In the genomic region with DNA sequence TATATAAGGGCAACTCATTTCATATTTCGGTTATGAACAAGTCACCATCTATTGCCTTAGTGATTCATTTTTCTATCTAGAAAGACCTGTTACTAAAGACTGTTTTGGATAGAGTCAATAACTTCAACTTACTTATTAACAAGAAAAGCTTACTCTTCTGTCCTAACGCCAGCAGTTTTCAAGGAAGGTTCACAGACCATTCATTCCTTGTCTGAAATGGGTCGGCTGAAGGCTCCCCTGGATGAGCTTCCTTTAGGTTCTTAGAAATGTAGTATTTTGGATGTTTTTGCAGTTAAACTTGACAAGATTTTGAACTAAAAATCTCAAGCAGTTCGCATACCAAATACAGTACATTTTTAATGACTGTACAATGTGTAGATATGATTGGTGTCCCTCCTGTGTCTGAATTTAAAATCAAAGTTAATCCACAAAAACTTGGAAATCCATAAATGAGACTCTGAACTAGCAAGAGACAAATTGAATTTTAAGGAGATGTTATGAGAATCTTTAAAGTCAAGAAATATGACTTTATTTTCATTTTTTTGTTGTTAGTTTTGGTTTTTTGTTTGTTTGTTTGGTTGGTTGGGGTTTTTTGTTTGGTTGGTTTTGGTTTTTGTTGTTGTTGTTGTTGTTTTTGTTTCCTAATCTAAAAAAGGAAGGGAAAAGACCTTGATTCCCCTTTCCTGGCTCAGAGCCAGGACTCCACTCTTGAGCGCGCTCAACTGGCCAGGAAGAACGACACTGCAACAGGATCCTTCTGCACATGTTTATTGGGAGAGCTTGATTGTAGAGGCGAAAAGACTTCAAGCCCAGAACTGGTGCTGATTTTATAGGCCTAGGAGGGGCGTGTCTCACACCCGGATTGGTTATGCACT, we compare ENCODE assay signal across 16 mouse cellular contexts. TPM values are rescaled to one million over a fixed set of nuclear protein-coding genes. Genes with fewer than 3 reads are reported as not detected.
DNase-seq lines count a peak whose midpoint lies in the region; ATAC-seq and TF ChIP-seq lines count a peak whose summit lies in the region.
"Not testable (repeated sequence)": the region's sequence is repeated elsewhere in the genome, so short reads cannot be mapped to it uniquely, and the experiment has no call there.
"Had no signal": no experiment of that assay in that cellular context is flagged by ENCODE, and none has a peak within 500 bp of the region (broad histone marks: within the 10 kb centered on the region; RNA-seq: fewer than 3 reads in every experiment).

No protein-coding gene starts in this region.

- DNase-seq in kidney, adult 8-10 months, result peak; percentile 44 to 61
- DNase-seq in limb, embryonic 14.5 days (ENCODE audit: low spot score); midbrain, embryonic 14.5 days: not testable (repeated sequence)

- WGBS in forebrain, embryonic 12.5 days, result 74% methylated on average over 10 of the region's 10 CpGs
- WGBS in heart, embryonic 15.5 days, result 69% methylated on average over 10 of the region's 10 CpGs
- 78% methylated on average over 10 of the region's 10 CpGs for WGBS in hindbrain, embryonic 13.5 days
- WGBS in intestine, embryonic 16.5 days, result 75% methylated on average over 10 of the region's 10 CpGs
- whole genome bisulfite sequencing in limb, embryonic 14.5 days, result 78% methylated on average over 10 of the region's 10 CpGs
- 78% methylated on average over 10 of the region's 10 CpGs for WGBS in midbrain, embryonic 14.5 days

- not testable (repeated sequence) for H3K9ac ChIP-seq in forebrain, embryonic 12.5 days; heart, embryonic 15.5 days; hindbrain, embryonic 13.5 days; intestine, embryonic 16.5 days (ENCODE audit: low read depth, low read length); limb, embryonic 14.5 days (ENCODE audit: low read depth, low read length, severe bottlenecking); midbrain, embryonic 14.5 days (replicated peaks; ENCODE audit: low read length)

- peaks cover 25% of the 10 kb centered on the region for H3K9me3 ChIP-seq in forebrain, embryonic 12.5 days
- H3K9me3 ChIP-seq in heart, embryonic 15.5 days (replicated peaks), result peaks cover 10% of the 10 kb centered on the region
- H3K9me3 ChIP-seq in hindbrain, embryonic 13.5 days, result peaks cover 35% of the 10 kb centered on the region
- not testable (repeated sequence) for H3K9me3 ChIP-seq in intestine, embryonic 16.5 days (ENCODE audit: control insufficient read depth, low read length)
- H3K9me3 ChIP-seq in limb, embryonic 14.5 days (ENCODE audit: control insufficient read depth, low read length), result peaks cover 13% of the 10 kb centered on the region
- peaks cover 29% of the 10 kb centered on the region for H3K9me3 ChIP-seq in midbrain, embryonic 14.5 days (ENCODE audit: control insufficient read depth, low read length)

- H3K27me3 ChIP-seq in forebrain, embryonic 12.5 days; heart, embryonic 15.5 days; hindbrain, embryonic 13.5 days; intestine, embryonic 16.5 days (replicated peaks; ENCODE audit: control insufficient read depth, insufficient read depth, low read length); limb, embryonic 14.5 days (ENCODE audit: control insufficient read depth, insufficient read depth, low read length); midbrain, embryonic 14.5 days (ENCODE audit: control insufficient read depth, insufficient read depth, low read length): not testable (repeated sequence)

- not testable (repeated sequence) for TF ChIP-seq POLR2A in limb, embryonic 14.5 days (IDR thresholded peaks at IDR 0.05; ENCODE audit: borderline replicate concordance, extremely low read depth, insufficient read depth, insufficient read length)

- not testable (repeated sequence) for H3K27ac ChIP-seq in forebrain, embryonic 12.5 days; heart, embryonic 15.5 days; hindbrain, embryonic 13.5 days; intestine, embryonic 16.5 days (ENCODE audit: low read length); limb, embryonic 14.5 days (replicated peaks; ENCODE audit: low read depth, low read length); midbrain, embryonic 14.5 days (replicated peaks; ENCODE audit: low read depth, low read length)

- not testable (repeated sequence) for H3K4me3 ChIP-seq in forebrain, embryonic 12.5 days (replicated peaks); heart, embryonic 15.5 days; hindbrain, embryonic 13.5 days; intestine, embryonic 16.5 days (ENCODE audit: low read length); limb, embryonic 14.5 days (replicated peaks; ENCODE audit: low read length); midbrain, embryonic 14.5 days (replicated peaks; ENCODE audit: low read depth, low read length)

- 0 out of 2 replicates have a peak, but pooled peaks have one; percentile 27 for ATAC-seq in forebrain, embryonic 12.5 days (ENCODE audit: low FRiP score)
- 0 out of 2 replicates have a peak, but pooled peaks have one; percentile 39 for ATAC-seq in heart, embryonic 15.5 days (replicated peaks; ENCODE audit: insufficient number of reproducible peaks, insufficient read depth, low FRiP score, low read depth)
- 0 out of 2 replicates have a peak, but pooled peaks have one; percentile 52 for ATAC-seq in hindbrain, embryonic 13.5 days (ENCODE audit: low FRiP score)
- peak; percentile 33; the same call in 1 of the 2 replicates for ATAC-seq in intestine, embryonic 16.5 days
- 0 out of 2 replicates have a peak, but pooled peaks have one; percentile 37 for ATAC-seq in limb, embryonic 14.5 days (ENCODE audit: low FRiP score, low read depth)
- ATAC-seq in midbrain, embryonic 14.5 days (ENCODE audit: low FRiP score, low TSS enrichment), result peak; percentile 73; the same call in 1 of the 2 replicates

- H3K4me1 ChIP-seq in forebrain, embryonic 12.5 days; heart, embryonic 15.5 days (replicated peaks); hindbrain, embryonic 13.5 days (replicated peaks); intestine, embryonic 16.5 days (ENCODE audit: control insufficient read depth, insufficient read depth, low read length); limb, embryonic 14.5 days (ENCODE audit: control insufficient read depth, insufficient read depth, low read length); midbrain, embryonic 14.5 days (ENCODE audit: control insufficient read depth, insufficient read depth, low read length): not testable (repeated sequence)

- H3K4me2 ChIP-seq in forebrain, embryonic 12.5 days; heart, embryonic 15.5 days; hindbrain, embryonic 13.5 days; intestine, embryonic 16.5 days (ENCODE audit: low read depth, low read length); limb, embryonic 14.5 days (replicated peaks; ENCODE audit: low read depth, low read length, severe bottlenecking); midbrain, embryonic 14.5 days (ENCODE audit: low read length): not testable (repeated sequence)

- not testable (repeated sequence) for H3K36me3 ChIP-seq in forebrain, embryonic 12.5 days (replicated peaks); heart, embryonic 15.5 days; hindbrain, embryonic 13.5 days; intestine, embryonic 16.5 days (ENCODE audit: control insufficient read depth, insufficient read depth, low read length); limb, embryonic 14.5 days (ENCODE audit: control insufficient read depth, insufficient read depth, low read length); midbrain, embryonic 14.5 days (ENCODE audit: control insufficient read depth, insufficient read depth, low read length)

RNA-seq across cellular contexts. Expression of gene Gm17019, which starts 21.6 kb away (rescaled TPM):
- not detected in 2 replicates for polyA plus RNA-seq in forebrain, embryonic 12.5 days (2016; fragmentation: Nextera tagmentation; extraction: Ambion mirVana)
- 0.19 TPM in 1 of 2 replicates, not detected in the other for polyA plus RNA-seq in heart, embryonic 15.5 days (2015; fragmentation: Nextera tagmentation; extraction: Ambion mirVana)
- not detected in 2 replicates for polyA plus RNA-seq in hindbrain, embryonic 13.5 days (2015; fragmentation: Nextera tagmentation; extraction: Ambion mirVana)
- not detected in 2 replicates for polyA plus RNA-seq in intestine, embryonic 16.5 days (2015; fragmentation: Nextera tagmentation; extraction: Ambion mirVana)
- not detected in 2 replicates for polyA plus RNA-seq in limb, embryonic 14.5 days (2012; rRNA removed)
- not detected in 2 replicates for polyA plus RNA-seq in limb, embryonic 14.5 days (2014; fragmentation: Nextera tagmentation; extraction: Ambion mirVana)
- not detected in 2 replicates for polyA plus RNA-seq in midbrain, embryonic 14.5 days (2014; fragmentation: Nextera tagmentation; extraction: Ambion mirVana)
- polyA plus RNA-seq: adrenal gland, adult 2 months; embryonic facial prominence, embryonic 10.5 days; embryonic facial prominence, embryonic 15.5 days; erythroblast, embryonic 14.5 days; forebrain, embryonic 10.5 days; forebrain, embryonic 16.5 days; frontal cortex, adult 2 months; heart, embryonic 13.5 days; intestine, postnatal 0 days had no signal
